Mouse (Mus musculus) spleen, adult 2 months (tissue): Measurements from ENCODE around the gene Thumpd1.

Experiments
- CTCF ChIP-seq: fragments of 200-500 bp; IDR thresholded peaks from 2 replicates; pipeline ENCODE4 v1.5.1; 2011; ENCODE audit warnings: mild to moderate bottlenecking, inconsistent platforms; ENCODE audit not compliant: insufficient read depth, insufficient read length, insufficient replicate concordance; ENCODE audit errors: extremely low read depth
- POLR2A ChIP-seq: fragments of 200-500 bp; IDR thresholded peaks from 2 replicates; pipeline ENCODE4 v1.6.1; 2011; ENCODE audit warnings: low read depth, low read length, inconsistent platforms

DNA sequence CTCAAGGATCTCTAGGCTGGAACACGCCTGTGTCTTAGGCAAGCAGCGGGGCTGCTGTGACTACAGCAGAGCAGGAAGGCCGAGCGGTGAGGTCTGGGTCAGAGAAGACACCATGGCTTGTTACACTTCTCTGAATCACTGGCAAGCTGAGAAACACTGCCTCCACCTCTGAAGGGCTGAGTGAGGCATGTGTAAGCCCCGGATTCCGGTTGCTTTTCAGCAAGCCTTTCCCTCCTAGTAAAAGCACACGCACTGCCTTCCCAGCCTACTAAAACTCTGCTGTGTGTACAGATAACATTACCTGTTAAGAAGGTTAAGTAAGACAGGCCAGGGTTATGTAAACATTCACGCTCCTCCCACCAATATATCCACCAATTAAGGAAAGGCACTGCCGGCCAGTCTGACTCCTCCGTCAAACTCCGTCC is 39.9 kb upstream of the Thumpd1 start, which contains the start of gene Acsm3:
- no peak for TF ChIP-seq POLR2A
- no peak for TF ChIP-seq CTCF
